Mouse (Mus musculus): ENCODE results near the gene Usp36.

The Usp36 gene

DNA sequence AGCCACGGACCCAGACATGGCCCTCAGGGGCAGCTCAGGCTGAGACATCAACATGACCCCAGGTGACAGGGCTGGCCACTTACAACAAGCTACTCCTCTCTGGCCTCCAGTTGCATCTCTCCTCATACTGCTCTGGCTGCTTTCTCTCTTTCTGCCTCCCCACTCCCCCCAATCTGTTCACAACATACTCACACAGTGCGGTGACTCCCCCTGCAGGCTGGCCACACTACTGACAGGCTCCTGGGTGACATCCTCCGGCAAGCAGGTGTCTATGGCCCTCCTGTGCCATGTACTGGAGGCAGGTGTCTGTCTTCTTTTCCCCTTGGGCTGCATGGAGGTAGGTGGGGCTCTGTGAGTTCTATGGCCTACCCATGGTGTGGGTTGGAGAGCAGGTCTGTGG lies 7.9 kb upstream of the Usp36 start:
- no peak for DNase-seq

- no peak for DNase-seq
These were observed 5.0 kb upstream of the Usp36 start for GRCm38 (mm10) chr11:118295026-118295425.

GRCm38 (mm10) chr11:118292671-118293070 lies 2.6 kb upstream of the Usp36 start:
- DNase-seq, result no peak

DNA sequence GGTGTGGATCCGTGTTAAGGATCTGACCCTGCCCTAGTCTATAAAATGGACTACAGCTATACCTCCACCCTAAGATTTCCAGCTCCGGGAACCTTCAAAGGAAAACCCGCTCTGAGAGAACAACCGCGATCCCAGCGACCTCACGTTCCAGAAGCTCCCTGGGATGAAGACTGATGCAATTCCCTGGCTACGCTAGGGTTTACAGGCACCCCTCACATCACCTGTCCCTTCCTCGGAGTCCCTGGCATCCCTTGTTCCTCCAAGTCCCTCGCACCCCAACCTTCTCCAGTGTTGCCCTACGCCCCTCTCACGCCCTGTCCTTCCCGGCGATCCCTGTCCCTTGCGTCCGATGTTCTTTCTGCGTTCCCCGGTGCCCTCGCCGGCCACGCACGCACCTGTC lies 482 bp downstream of the Usp36 start:
- no peak for DNase-seq

- peak in 1 of 2 experiments; percentile 40 for DNase-seq
These were observed 970 bp downstream of the Usp36 start for GRCm38 (mm10) chr11:118289037-118289511.

DNA sequence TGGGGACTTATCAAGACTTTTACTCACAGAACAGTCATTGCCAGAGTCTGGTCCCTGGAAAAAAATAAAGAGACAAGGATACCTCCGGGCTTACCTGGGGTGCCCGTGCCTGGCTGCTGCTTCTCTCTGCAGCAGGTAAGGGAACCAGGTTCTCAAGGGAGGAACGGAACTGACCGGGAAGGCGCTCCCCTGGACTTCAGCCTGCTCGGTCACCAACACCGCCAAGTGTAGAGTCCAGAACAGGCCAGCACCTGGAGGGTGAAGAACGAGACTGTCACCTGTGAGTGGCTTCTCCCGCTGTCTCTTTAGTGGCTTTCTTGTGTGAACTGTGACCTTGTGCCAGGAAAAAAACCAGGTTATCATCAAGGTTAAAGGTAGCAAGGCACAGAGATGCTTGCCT lies 2.5 kb downstream of the Usp36 start:
- DNase-seq, result no peak

GRCm38 (mm10) chr11:118286434-118286833 lies 3.6 kb downstream of the Usp36 start:
- DNase-seq, result no peak

DNA sequence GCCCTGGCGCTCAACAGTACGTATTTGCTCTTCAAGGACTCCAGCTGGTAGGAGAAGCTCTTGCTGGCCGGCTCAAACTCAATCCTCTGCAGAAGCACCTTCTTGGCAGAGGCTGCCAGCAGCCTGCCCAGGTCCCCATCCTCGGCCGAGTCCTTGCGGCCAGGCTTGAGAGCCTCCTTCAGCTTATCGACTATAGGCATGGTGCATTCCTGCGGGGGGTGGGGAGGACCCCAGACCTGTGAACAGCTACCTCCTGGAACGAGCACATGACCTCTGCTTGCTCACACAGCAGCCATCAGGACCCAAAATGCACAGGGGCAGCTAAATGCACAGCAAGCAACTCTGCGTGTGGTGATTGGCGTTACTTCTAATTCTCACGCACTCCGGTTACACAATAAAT lies 4.3 kb downstream of the Usp36 start:
- DNase-seq, result no peak

DNA sequence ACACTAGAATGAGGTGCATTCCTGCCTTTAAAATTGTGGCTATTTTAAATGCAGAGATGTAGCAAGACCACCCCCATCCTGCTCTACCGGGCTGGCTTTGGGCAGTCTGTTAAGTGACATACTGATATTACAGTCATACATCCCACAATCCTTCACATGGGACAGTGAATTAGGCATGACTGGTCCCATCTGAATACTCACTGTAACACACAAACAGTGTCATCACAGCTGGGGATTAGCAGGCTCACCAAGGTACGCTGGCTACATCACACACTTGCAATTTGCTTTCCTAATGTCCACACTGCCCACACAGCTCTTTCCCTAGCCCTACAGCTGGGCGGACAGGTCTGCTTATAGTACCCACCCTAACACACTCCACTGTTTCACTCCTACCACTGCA lies 9.8 kb downstream of the Usp36 start:
- no peak for DNase-seq

GRCm38 (mm10) chr11:118276328-118276727 lies 13.7 kb downstream of the Usp36 start:
- no peak for DNase-seq

GRCm38 (mm10) chr11:118275092-118275491 lies 15.0 kb downstream of the Usp36 start:
- no peak for DNase-seq

GRCm38 (mm10) chr11:118269827-118270226 lies 20.2 kb downstream of the Usp36 start:
- peak; percentile 43 to 72 for DNase-seq

DNA sequence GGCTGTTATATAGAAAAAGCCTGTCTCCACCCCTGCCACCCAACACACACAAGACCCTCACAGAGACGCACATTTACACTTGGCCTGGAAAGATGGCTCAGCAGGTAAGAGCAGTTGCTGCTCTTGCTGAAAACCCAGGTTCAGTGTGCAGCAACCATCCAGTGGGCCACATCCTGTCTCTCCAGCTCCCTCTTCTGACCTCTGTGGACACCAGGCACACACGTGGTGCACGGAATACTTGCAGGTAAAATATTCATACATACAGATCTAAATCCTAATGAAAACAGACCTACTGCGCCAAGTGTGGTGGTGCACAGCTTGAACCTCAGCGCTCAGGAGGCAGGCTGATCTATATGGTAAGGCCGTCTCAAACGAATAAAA lies 23.4 kb downstream of the Usp36 start:
- no peak for DNase-seq

DNA sequence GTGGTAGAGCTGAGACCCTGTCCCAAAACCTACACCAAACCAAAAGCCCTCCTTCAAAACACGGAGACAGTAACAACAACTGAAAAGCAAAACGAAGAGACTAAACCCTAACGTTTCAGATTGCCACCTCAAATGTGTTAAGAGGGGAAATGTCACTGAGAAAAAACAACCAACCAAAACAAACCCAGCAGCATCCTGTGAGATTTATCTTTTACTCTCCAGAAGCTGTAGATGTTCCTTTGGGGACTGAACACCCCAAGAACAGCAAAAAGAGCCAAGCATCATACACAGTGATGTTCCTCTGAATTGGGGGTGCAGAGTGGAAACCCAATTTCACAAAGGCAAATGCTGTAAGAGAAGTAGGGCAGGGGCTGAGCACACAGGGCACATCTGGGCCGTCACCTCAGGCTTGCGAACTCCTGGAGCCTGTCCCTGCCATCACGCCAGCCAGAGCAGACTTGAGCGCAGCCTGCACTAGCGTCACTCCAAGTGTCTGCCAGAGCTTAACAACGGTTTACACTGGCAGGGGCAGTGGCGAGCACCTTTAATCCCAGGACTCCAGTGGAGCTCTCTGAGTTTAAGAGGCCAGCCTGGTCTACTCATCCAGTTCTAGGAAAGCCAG lies 23.9 kb downstream of the Usp36 start:
- no peak for DNase-seq

DNA sequence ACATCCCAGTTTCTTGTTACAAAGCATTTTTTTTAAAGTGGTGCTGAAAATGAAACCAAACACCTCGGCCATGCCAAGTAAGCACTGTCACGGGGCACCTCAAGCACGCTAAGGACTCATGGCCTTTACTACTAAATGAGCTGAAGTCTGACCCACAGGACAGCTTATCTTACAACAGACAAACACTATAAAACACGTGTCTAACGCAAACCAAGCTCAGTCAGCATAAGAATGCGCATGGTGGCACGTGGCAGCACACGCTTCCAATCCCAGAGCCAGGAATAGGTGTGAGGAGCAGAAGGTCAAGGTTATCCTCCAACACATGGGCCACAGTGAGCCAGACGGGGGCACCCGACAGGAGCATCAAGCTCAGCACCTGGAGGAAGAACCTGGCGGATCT lies 24.4 kb downstream of the Usp36 start:
- DNase-seq, result no peak

GRCm38 (mm10) chr11:118263146-118263545 lies 26.9 kb downstream of the Usp36 start:
- DNase-seq, result peak in 1 of 2 experiments; percentile 41

- no peak for DNase-seq
These were observed 30.0 kb downstream of the Usp36 start for GRCm38 (mm10) chr11:118260081-118260480.

GRCm38 (mm10) chr11:118259580-118259979 lies 30.5 kb downstream of the Usp36 start:
- no peak for DNase-seq

DNA sequence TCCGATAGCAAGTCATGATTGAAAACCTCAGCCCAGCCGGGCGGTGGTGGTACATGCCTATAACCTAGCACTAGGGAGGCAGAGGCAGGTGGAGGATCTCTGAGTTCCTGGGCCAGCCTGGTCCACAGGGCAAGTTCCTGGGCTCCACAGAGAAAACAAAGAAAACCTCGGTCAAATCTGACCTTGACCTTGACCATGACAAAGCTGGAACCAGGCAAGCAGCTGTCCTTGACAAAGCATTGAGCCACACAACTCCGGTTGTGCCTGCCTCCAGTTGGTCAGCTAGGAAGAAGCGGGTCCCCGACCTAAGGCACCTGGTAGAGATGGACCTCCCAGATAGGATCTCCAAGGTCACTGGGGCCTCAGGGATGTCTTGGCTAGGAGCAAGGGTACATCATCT lies 33.7 kb downstream of the Usp36 start:
- no peak for DNase-seq

DNA sequence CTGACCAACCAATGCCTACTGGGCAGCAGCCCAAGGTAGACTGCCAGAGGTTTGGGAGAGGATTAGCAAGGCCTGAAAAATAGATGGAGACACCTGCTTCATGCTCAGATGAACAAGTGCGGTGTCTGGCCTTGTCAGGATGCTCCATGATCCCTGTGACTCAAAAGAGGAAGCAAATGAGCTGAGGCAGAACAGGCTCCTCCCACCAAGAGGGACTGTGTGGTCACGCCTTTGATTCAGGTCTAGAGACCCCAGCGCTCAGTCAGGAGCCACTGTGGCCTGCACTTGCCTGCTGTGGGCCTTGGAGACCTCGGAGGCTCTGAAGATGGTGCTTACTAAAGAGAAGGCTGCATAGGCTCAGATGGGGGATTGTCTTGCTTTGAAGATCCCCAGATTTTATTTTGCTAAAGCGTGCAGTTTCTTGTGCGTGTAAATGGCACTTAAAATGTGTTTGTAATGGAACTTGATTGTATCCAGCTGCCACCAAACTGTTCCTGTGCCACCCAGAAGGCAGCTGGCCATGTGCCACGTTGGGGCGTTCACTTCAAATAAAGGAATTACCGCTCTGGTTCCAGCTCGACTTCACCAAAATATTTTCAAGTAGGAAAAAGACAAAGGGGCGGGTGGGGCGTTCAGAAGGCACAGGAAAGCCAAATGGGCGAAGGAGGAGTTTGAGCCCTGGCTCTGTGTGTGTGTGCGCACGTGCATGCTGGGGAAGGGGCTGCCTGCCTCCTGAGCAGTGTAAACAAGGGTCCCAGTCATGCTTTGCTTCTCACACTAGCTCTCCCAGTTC lies 35.7 kb downstream of the Usp36 start:
- DNase-seq, result peak; percentile 60 to 92

DNA sequence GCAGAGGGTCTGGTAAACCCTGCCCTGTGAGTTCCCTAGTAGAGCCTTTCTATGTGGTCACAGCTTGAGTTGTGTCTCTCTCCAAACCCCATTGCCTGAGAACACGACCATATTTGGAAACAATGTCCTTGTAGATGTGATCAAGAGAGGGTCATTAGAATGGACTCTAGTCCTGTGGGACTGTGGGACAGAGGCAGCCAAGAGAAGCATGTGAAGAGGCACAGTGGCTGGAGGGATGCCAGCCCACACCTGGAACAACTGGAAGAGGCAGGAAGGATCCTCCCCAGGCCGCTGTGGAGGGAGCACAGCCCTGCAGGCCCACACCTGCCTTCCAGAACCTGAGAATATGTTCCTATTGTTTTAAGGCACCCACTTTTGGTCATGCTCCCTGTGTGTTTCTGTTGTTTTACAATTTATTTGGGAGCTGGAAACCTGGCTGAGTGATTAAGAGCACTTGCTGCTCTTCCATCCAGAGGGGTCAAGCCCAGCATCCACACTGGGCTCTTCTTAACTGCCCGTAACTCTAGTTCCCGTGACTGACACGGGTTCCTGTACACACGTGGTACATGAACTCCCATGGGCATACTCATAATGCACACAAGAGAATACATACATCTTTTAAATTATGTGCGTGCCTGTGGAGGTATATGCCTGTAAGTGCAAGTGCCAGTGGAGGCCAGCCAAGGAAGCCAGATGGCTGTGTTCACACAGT lies 36.4 kb downstream of the Usp36 start:
- DNase-seq, result peak; percentile 32 to 96

- peak in 1 of 2 experiments; percentile 52 for DNase-seq
These were observed 41.0 kb downstream of the Usp36 start for GRCm38 (mm10) chr11:118249012-118249383.

- peak; percentile 99 for DNase-seq
These were observed 41.7 kb downstream of the Usp36 start, which contains the start of gene Cyth1 for GRCm38 (mm10) chr11:118248150-118249011. Gene Cyth1, minus strand, starts transcription at chr11:118248592.
